Mouse (Mus musculus) stomach, embryonic 14.5 days (tissue): ENCODE data around the gene Tsks. TPM values are rescaled to one million over a fixed set of nuclear protein-coding genes. Genes with fewer than 3 reads are reported as not detected.

ENCODE experiments used
- ATAC-seq: fragments of 200-750 bp; cut with Nextera tagmentation; 2 replicates; pipeline ENCODE4 v1.8.0; 2017; ENCODE audit warnings: low read depth, moderate TSS enrichment; ENCODE audit not compliant: insufficient number of reproducible peaks, insufficient read depth, low FRiP score
- H3K27ac ChIP-seq: fragments of 300-500 bp; sonication (generic); 2 replicates; pipeline ENCODE4 v1.5.1; 2014; ENCODE audit warnings: mild to moderate bottlenecking, low read length, moderate library complexity, mixed read lengths
- H3K27me3 ChIP-seq: fragments of 300-500 bp; sonication (generic); 2 replicates; pipeline ENCODE4 v1.6.1; 2014; ENCODE audit warnings: low read length, control low read depth, mixed read lengths; ENCODE audit not compliant: control insufficient read depth, insufficient read depth
- H3K36me3 ChIP-seq: fragments of 300-500 bp; sonication (generic); 2 replicates; pipeline ENCODE4 v1.6.1; 2014; ENCODE audit warnings: mild to moderate bottlenecking, control low read depth, low read length, moderate library complexity, mixed read lengths; ENCODE audit not compliant: control insufficient read depth, insufficient read depth
- H3K4me1 ChIP-seq: fragments of 300-500 bp; sonication (generic); 2 replicates; pipeline ENCODE4 v1.6.1; 2014; ENCODE audit warnings: low read length, control low read depth, mixed read lengths; ENCODE audit not compliant: control insufficient read depth, insufficient read depth
- H3K4me2 ChIP-seq: fragments of 300-500 bp; sonication (generic); replicated peaks from 2 replicates; pipeline ENCODE4 v1.6.1; 2014; ENCODE audit warnings: low read depth, low read length, control low read depth
- H3K4me3 ChIP-seq: fragments of 300-500 bp; sonication (generic); 2 replicates; pipeline ENCODE4 v1.5.1; 2014; ENCODE audit warnings: low read depth, low read length, control low read depth
- H3K9ac ChIP-seq: fragments of 300-500 bp; sonication (generic); replicated peaks from 2 replicates; pipeline ENCODE4 v1.6.1; 2014; ENCODE audit warnings: low read depth, mild to moderate bottlenecking, control low read depth, low read length, moderate library complexity, mixed read lengths
- H3K9me3 ChIP-seq: fragments of 300-500 bp; sonication (generic); 2 replicates; pipeline ENCODE4 v1.6.1; 2016; ENCODE audit warnings: low read depth, low read length, control low read depth; ENCODE audit not compliant: control insufficient read depth
- WGBS: fragments of 180-500 bp; shearing (Covaris S2); extraction: QIAGEN DNeasy Blood & Tissue Kit; methylation state at CpG from one replicate; pipeline ENCODE4 v1.1.7; 2014; 5-methylcytosine and 5-hydroxymethylcytosine counted together
- polyA plus RNA-seq: library from polyadenylated mRNA; unstranded; fragments of >200 nt; fragmentation: Nextera tagmentation; extraction: Ambion mirVana; gene quantifications from 2 replicates; pipeline ENCODE4 v1.2.1, GENCODE M21; 2014

Tsks gene
- polyA plus RNA-seq, 1 experiment from 2014 or later, result 0.17 TPM

DNA sequence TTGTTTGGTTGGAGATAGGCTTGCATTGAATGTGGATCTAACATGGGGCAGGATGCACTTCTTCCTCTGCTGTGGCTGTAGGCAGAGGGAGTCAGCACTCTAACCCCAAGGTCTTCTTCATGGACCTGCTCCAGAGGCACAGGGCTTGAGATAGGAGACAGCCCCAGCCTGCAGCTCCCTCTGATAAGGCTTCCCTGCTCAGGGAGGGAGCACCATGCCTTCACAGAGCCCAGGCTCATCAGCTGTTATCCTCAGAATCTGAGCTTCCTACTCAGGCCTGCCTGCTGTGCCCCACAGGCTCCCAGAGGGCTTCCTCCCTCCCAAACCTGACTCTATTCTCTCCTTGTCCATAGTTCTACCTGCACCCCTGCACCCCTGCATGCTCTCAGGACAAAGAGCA is 20.5 kb upstream of the Tsks start:
- H3K4me1 ChIP-seq, result 0 out of 2 replicates have a peak, but pooled peaks cover 2% of the 10 kb centered on the region
- H3K27me3 ChIP-seq, result no peaks in the 10 kb centered on the region
- H3K36me3 ChIP-seq, result peaks cover 21% of the 10 kb centered on the region; the same call in 1 of the 2 replicates
- ATAC-seq, result no peak
- no peak overlapping the region for H3K4me3 ChIP-seq
- no peak overlapping the region for H3K9ac ChIP-seq
- H3K27ac ChIP-seq, result no peak overlapping the region
- H3K9me3 ChIP-seq, result no peaks in the 10 kb centered on the region
- H3K4me2 ChIP-seq, result no peak overlapping the region

DNA sequence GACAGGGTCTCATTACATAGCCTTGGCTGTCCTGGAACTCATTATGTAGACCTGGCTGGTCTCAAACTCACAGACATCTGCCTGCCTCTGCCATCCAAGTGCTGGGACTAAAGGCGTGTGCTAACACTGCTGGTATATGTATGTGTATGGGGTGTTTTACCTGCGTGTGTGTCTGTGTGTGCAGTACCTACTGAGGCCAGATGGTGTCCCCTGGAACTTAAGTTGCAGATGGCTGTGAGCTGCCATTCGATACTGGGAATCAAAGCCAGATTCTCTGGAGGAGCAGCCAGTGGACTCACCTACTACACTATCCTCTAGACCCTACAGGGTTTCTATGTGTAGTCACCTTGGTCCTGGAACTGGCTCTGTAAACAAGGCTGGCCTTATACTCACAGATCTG is 17.5 kb upstream of the Tsks start:
- Histone ChIP-seq H3K9me3 (no peaks in the 10 kb centered on the region), H3K27ac (no peak overlapping the region), H3K4me2 (no peak overlapping the region), H3K9ac (no peak overlapping the region), H3K27me3 (no peaks in the 10 kb centered on the region), H3K36me3 (peaks cover 16% of the 10 kb centered on the region; the same call in 1 of the 2 replicates), H3K4me1 (peaks cover 13% of the 10 kb centered on the region), H3K4me3 (no peak overlapping the region)
- WGBS, result 83% methylated on average over 3 of the region's 3 CpGs
- no peak for ATAC-seq

DNA sequence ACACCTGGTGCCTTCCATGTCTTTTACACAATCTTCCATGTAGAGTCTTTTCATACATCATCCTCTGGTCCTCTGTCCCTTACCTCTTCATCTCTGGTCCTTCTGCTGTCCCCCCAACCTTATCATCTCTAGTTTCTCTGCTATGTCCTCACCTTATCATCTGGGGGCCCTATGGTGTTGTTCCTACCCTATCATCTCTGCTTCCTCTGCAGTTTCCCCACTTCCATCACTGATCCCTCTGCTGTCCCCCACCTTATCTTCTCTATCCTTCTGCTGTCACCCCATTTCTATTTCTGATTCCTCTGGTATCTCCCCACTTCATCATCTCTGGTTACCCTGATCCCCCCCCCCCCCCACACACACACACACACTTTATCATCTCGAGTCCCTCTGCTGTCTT is 14.4 kb upstream of the Tsks start:
- Histone ChIP-seq H3K4me2 (peak overlapping the region; percentile 64), H3K9me3 (no peaks in the 10 kb centered on the region), H3K4me1 (peaks cover 15% of the 10 kb centered on the region), H3K4me3 (peak overlapping the region; percentile 96), H3K27ac (no peak overlapping the region), H3K9ac (peak overlapping the region; percentile 90), H3K36me3 (peaks cover 4% of the 10 kb centered on the region; the same call in 1 of the 2 replicates), H3K27me3 (no peaks in the 10 kb centered on the region)
- WGBS, result 0% methylated on average over 1 of the region's 1 CpGs
- ATAC-seq, result no peak

DNA sequence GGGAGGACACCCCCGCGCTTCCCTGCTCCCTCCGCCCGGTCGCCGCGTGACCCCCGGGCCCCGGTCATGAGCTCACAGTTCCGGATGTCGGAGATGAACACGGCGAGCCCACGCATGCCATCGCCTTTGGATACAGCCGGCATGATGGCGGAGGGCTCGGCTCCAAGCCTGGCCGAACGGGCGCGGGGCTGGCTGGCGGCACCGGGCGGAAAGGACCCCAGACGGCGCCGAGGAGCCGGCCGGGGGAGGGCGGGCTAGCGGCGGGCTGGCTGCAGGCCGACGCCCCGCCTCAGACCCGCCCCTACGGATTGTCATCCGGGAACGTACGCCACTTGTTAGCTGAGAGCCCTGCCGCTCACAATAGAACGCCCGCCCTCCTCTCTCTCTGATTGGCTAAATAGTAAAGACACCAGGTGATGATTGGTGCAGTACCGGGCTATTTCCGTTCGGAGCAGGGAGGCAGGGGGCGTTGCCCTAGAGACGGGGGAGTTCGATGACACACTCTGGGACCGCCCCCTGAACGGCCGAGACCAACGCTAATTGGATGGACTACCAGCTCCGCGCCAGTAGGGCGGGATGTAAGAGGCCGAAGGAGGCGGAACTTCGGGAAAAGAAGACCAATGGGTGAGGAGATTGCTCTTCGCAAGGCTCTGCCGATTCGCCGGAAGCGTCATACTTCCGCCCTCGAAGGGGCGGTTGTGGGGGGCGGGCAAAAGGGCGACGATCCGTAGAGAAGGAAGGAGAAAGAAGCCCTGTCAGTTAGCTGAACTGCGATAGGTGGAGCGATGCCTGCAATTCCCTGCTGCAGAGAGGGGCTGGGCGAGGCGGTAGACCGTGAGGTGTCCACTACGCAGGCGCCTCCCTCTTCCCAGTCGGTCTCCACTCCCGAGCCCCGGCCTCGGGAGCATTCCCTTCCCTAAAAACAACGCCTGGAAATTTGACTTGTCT is 13.5 kb upstream of the Tsks start, which contains the start of gene Ap2a1:
Gene Ap2a1 (minus strand): TSS at position 293 of the 948 bp plus-strand sequence.
- Histone ChIP-seq H3K4me1 (peaks cover 15% of the 10 kb centered on the region), H3K9ac (peak within 1 kb of the TSS; percentile 90), H3K27ac (peak within 1 kb of the TSS; percentile 91), H3K4me2 (peak within 1 kb of the TSS; percentile 64), H3K9me3 (no peaks in the 10 kb centered on the region), H3K4me3 (peak within 1 kb of the TSS; percentile 96), H3K27me3 (no peaks in the 10 kb centered on the region), H3K36me3 (no peaks in the 10 kb centered on the region; the same call in 1 of the 2 replicates)
- under 1% methylated on average over 84 of the region's 84 CpGs for WGBS
- peak; percentile 98 for ATAC-seq

DNA sequence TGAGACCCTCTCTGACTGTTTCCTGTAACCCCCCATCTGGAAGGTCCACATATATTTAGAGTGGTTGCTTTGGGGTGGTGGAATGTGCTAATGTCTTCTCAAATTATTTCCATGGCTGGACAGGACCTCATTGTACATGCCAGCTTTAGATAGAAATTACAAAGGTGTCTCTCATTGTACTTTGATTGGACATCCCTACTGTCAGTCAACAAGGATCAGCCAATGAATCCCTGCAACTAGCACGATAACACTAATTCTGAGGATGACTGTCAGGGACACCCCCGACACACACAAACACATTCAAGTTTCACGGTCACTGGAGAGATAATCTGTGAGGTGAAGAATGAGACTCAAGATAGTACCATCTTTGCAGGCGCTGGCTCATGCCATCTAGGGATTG is 4.3 kb upstream of the Tsks start:
- ATAC-seq, result no peak
- H3K36me3 ChIP-seq, result no peaks in the 10 kb centered on the region
- H3K4me3 ChIP-seq, result no peak overlapping the region
- H3K9me3 ChIP-seq, result peaks cover 5% of the 10 kb centered on the region; the same call in 1 of the 2 replicates
- no peak overlapping the region for H3K4me2 ChIP-seq
- WGBS, result 88% methylated on average over 4 of the region's 4 CpGs
- H3K4me1 ChIP-seq, result no peaks in the 10 kb centered on the region
- no peak overlapping the region for H3K27ac ChIP-seq
- H3K27me3 ChIP-seq, result no peaks in the 10 kb centered on the region
- no peak overlapping the region for H3K9ac ChIP-seq

DNA sequence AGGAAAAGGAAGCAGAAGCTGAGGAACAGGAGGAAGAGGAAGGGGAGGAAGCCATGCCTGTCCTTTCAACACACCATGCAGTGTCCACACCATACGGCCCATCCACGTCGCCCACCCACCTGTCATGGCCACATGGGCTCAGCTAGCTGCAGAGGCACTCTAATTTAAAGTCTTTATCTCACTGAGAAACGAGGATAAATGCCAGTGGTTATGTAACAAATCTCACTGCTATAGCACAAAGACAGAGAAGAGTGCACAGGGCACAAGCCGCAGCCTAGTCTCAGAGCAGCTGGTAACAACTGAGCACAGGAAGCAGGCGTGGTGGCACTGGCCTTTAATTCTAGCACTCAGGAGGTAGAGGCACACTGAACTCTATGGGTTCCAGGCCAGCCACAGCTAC is 6.9 kb downstream of the Tsks start:
- Histone ChIP-seq H3K4me3 (no peak overlapping the region), H3K27me3 (peaks cover 7% of the 10 kb centered on the region; the same call in 1 of the 2 replicates), H3K9me3 (no peaks in the 10 kb centered on the region), H3K36me3 (no peaks in the 10 kb centered on the region), H3K27ac (no peak overlapping the region), H3K9ac (no peak overlapping the region), H3K4me1 (no peaks in the 10 kb centered on the region; the same call in none of the 2 replicates), H3K4me2 (no peak overlapping the region)
- 71% methylated on average over 6 of the region's 6 CpGs for WGBS
- ATAC-seq, result no peak

DNA sequence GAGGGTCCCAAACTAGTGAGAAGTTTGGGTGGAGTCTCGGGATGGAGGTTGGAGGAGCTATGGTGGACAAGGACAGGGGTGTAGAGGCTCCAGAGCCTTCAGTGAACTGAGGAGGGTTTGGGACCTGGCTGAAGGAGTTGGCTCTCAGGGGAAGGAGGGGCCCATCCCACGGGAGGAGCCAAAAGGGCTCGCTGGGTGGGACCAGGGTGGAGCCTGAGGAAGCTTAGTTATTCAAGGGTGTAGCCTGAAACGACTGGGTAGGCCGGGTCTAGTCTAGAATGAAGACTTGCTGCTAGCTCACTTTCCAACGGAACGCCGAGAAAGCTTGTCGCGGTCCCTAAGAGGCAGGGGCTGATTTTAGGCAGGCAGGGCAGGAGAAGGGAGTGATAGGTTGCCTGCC is 9.0 kb downstream of the Tsks start:
- peak; percentile 86 for ATAC-seq
- Histone ChIP-seq H3K36me3 (no peaks in the 10 kb centered on the region), H3K4me3 (peak overlapping the region; percentile 48), H3K27ac (peak overlapping the region; percentile 76), H3K9ac (peak overlapping the region; percentile 40; the same call in 1 of the 2 replicates), H3K9me3 (no peaks in the 10 kb centered on the region), H3K27me3 (peaks cover 7% of the 10 kb centered on the region; the same call in 1 of the 2 replicates), H3K4me1 (no peaks in the 10 kb centered on the region; the same call in none of the 2 replicates), H3K4me2 (peak overlapping the region; percentile 91)
- WGBS, result under 1% methylated on average over 10 of the region's 10 CpGs

DNA sequence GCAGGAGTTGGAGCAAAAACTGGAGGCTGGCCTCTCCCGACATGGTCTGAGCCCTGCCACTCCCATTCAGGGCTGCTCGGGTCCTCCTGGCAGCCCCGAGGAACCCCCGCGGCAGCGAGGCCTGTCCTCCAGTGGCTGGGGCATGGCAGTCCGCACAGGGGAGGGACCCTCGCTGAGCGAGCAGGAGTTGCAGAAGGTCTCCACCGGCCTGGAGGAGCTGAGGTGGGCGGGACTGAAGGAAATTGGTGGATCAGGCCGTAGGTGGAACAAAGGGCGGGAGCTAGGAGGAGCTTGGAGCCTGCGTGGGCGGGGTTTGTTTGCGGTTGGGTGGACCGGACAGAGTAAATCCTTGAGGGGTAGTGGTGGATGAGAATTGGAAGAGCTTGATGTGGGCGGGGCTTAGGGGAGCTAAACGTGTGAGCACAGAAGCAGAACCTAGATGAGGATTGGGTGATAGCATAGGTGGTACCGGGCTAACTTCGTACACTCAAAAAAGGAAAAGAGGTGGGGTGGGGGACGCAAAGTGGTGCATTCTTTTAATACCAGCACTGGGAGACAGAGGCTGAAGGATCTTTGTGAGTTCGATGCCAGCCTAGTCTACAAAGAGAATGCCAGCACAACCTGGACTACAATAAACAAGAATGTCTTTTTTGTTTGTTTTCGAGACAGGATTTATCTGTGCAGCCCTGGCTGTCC is 9.8 kb downstream of the Tsks start:
- ATAC-seq, result peak; percentile 93
- WGBS, result 6% methylated on average over 24 of the region's 24 CpGs
- no peaks in the 10 kb centered on the region for H3K36me3 ChIP-seq
- H3K4me3 ChIP-seq, result peak overlapping the region; percentile 48
- peak overlapping the region; percentile 91 for H3K4me2 ChIP-seq
- H3K4me1 ChIP-seq, result no peaks in the 10 kb centered on the region; the same call in none of the 2 replicates
- peak overlapping the region; percentile 40 for H3K9ac ChIP-seq
- H3K27me3 ChIP-seq, result peaks cover 7% of the 10 kb centered on the region; the same call in 1 of the 2 replicates
- H3K9me3 ChIP-seq, result no peaks in the 10 kb centered on the region
- peak overlapping the region; percentile 76 for H3K27ac ChIP-seq
